Mouse (Mus musculus) testis, adult 2 months (tissue): Measurements from ENCODE around the gene Skap1. TPM values are rescaled to one million over a fixed set of nuclear protein-coding genes. Genes with fewer than 3 reads are reported as not detected.

Experiments used
- H3K27ac ChIP-seq: fragments of 200-500 bp; 2 replicates; pipeline ENCODE4 v1.5.1; 2012; ENCODE audit warnings: low read depth, low read length; ENCODE audit not compliant: control insufficient read depth, insufficient read depth
- H3K27me3 ChIP-seq: fragments of 200-500 bp; 2 replicates; pipeline ENCODE4 v1.6.1; 2012; ENCODE audit warnings: mild to moderate bottlenecking, low read length, moderate library complexity; ENCODE audit not compliant: control insufficient read depth, insufficient read depth
- H3K36me3 ChIP-seq: fragments of 200-500 bp; 2 replicates; pipeline ENCODE4 v1.6.1; 2012; ENCODE audit warnings: mild to moderate bottlenecking, low read length; ENCODE audit not compliant: control insufficient read depth, insufficient read depth
- H3K4me1 ChIP-seq: fragments of 200-500 bp; 2 replicates; pipeline ENCODE4 v1.6.1; 2012; ENCODE audit warnings: low read length; ENCODE audit not compliant: control insufficient read depth, insufficient read depth
- H3K4me3 ChIP-seq: fragments of 200-500 bp; 2 replicates; pipeline ENCODE4 v1.5.1; 2012; ENCODE audit warnings: low read depth, mild to moderate bottlenecking, low read length, moderate library complexity, mixed read lengths; ENCODE audit not compliant: control insufficient read depth
- CTCF ChIP-seq: fragments of 200-500 bp; IDR thresholded peaks from 2 replicates; pipeline ENCODE4 v1.5.1; 2012; ENCODE audit warnings: low read depth, mild to moderate bottlenecking, inconsistent platforms, low read length, moderate library complexity; ENCODE audit not compliant: control insufficient read depth, insufficient read depth, insufficient replicate concordance
- POLR2A ChIP-seq: fragments of 200-500 bp; IDR thresholded peaks from 2 replicates; pipeline ENCODE4 v1.6.1; 2012; ENCODE audit warnings: low read depth, mild to moderate bottlenecking, inconsistent platforms, low read length, moderate library complexity; ENCODE audit not compliant: control insufficient read depth
- polyA plus RNA-seq: library from polyadenylated mRNA; depleted of rRNA; stranded (reverse); fragments of >200 nt; gene quantifications from 2 replicates; pipeline ENCODE4 v1.2.3, GENCODE M21; 2012

Skap1 gene
- polyA plus RNA-seq, 1 experiment = 1.5 TPM

DNA sequence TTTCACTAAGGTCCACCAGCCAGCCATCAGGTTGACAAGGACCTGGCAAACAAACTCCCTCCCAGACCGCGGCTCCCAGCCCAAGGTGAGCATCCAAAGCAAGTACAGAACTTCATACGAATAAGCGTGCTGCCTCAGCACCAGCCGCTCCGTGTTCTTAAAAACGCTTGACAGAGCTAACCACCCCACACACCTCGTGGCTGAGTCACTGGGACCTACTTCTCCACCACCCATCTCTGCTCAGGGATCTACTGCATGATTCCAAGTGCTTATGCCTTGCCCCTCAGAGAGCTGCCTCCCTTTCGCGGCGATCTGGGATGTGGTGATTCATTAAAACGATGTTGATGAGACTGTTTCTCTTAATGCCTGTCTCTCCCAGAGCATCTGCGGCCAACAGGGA, 213.6 kb downstream of the Skap1 start:
- Histone ChIP-seq H3K4me3 (no peak overlapping the region), H3K27me3 (no peaks in the 10 kb centered on the region), H3K4me1 (no peaks in the 10 kb centered on the region), H3K27ac (no peak overlapping the region), H3K36me3 (no peaks in the 10 kb centered on the region)
- TF ChIP-seq POLR2A (no peak), CTCF (no peak)

DNA sequence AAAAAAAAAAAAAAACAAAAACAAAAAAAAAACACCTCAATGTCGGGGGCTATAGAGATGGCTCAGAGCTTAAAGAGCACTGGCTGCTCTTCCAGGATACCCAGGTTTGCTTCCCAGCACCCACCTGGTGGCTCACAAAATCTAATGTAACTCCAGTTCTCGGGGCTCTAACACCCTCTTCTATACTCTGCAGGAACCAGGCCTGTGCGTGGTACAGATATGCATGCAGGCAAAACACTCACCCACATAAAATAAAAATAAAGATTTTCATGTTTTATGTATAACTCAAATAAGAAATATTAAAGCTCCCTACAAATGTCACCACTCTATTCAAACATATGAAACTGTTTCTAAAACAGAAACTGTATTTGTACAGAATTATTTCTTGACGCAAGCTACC, 214.6 kb downstream of the Skap1 start:
- Histone ChIP-seq H3K36me3 (no peaks in the 10 kb centered on the region), H3K4me3 (no peak overlapping the region), H3K27ac (no peak overlapping the region), H3K27me3 (no peaks in the 10 kb centered on the region), H3K4me1 (no peaks in the 10 kb centered on the region)
- TF ChIP-seq POLR2A = no peak
- TF ChIP-seq CTCF = no peak

DNA sequence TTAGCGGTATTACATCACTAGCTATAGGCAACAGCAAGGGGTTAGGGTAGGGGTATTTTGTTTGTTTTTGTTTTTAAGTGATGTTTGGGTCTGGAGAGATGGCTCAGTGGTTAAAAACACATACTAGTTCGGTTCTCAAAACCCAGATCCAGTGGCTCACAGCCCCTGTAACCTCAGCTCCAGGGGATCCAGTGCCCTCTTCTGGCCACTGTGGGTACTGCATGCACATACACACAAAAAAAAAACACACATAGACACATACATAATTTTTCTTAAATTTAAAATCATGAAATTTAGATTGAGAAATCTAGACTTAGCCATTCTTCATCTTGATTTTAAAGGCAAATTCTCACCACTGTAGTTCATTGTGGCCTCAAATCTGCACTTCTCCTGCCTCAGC, 221.0 kb downstream of the Skap1 start:
- TF ChIP-seq CTCF (peak; percentile 84; the same call in 1 of the 2 replicates), POLR2A (no peak)
- Histone ChIP-seq H3K36me3 (no peaks in the 10 kb centered on the region), H3K4me1 (no peaks in the 10 kb centered on the region), H3K27ac (no peak overlapping the region), H3K4me3 (no peak overlapping the region), H3K27me3 (no peaks in the 10 kb centered on the region)

DNA sequence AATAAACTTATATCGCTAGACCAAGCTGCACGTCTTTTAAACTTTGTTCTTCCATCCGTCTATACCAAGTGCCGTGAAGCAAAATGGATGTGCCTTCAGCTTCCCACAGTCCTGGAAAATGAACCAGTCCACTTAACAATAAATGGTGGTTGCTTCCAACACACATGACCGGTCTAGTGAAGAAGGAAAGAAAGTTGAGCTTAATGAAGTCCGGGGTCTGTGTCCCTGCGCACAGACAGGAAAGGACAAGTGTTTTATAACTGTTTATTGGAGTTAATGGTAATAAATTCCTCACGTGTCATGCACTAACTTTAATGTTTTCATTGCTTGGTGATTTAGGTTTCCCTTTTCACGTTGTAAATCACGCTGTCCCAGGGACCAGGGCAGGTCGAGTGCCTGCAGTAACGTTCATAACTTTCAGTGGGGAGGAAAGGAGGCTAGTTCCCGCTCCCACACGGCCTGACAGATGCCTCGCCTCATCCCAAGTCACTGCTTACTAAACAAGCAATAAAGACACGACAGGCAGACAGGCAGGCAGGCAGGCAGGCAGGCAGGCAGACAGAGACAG, 222.4 kb downstream of the Skap1 start:
- Histone ChIP-seq H3K36me3 (no peaks in the 10 kb centered on the region), H3K27me3 (no peaks in the 10 kb centered on the region), H3K27ac (no peak overlapping the region), H3K4me3 (no peak overlapping the region), H3K4me1 (no peaks in the 10 kb centered on the region)
- TF ChIP-seq CTCF (no peak), POLR2A (no peak)

DNA sequence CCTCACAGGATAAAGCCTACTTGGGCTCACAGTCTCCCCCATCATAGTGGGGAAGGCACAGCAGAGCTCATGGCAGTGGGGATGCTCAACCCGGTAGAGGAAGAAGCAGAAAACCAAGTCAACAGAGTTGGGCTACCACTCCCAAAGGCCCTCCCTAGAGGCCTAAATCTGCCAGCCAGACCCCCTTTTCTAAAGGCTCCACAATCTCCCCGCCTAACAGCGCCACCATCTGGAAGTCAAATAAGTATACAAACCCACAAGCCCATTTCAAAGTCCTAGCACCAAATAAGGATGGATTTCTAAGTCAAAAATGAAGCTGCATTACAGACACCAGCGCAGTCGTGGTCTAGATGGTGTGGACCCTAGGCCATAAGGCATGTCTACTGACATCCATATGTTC, 227.9 kb downstream of the Skap1 start:
- Histone ChIP-seq H3K27ac (no peak overlapping the region), H3K36me3 (no peaks in the 10 kb centered on the region), H3K4me1 (peaks cover 6% of the 10 kb centered on the region), H3K27me3 (no peaks in the 10 kb centered on the region), H3K4me3 (no peak overlapping the region)
- no peak for TF ChIP-seq POLR2A
- no peak for TF ChIP-seq CTCF

DNA sequence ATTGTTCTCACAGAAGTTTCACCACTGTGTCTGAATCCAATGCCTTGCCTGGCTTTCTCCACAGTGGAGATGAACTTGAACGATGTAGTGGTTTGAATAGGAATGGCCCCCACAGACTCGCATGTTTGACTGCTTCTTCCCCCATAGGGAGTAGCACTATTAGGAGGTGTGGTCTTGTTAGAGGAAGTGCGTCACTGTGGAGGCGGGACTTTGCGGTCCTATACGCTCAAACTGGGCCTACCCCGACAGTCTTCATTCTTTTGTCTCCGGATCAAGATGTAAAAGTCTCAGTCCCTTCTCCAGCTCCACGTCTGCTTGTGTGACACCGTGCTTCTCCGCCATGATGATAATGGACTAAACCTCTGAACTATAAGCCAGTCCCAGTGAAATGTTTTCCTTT, 229.0 kb downstream of the Skap1 start:
- TF ChIP-seq CTCF (no peak), POLR2A (no peak)
- Histone ChIP-seq H3K4me1 (peaks cover 6% of the 10 kb centered on the region), H3K36me3 (no peaks in the 10 kb centered on the region), H3K4me3 (no peak overlapping the region), H3K27ac (no peak overlapping the region), H3K27me3 (no peaks in the 10 kb centered on the region)

DNA sequence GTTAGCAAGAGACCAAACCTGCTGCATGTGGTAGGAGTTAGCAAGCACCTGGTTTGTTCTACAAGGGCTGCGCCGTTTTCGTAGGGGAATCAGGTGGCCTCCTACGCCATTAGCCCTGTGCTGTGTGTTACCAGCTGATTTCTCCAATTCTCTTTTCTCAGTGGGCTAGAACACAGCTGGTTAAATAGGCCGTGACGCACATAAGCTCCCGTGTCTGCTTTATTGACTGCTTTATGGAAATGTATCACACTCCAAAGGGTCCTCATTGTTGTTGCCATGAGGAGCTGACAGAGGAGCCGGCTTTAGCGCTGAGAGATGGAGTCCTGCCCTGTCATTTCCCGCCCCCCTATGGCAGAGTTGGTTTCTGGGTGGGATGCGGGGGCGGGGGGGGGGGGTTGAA, 230.4 kb downstream of the Skap1 start:
- Histone ChIP-seq H3K27ac (no peak overlapping the region), H3K27me3 (no peaks in the 10 kb centered on the region), H3K4me1 (peaks cover 6% of the 10 kb centered on the region), H3K4me3 (no peak overlapping the region), H3K36me3 (no peaks in the 10 kb centered on the region)
- no peak for TF ChIP-seq POLR2A
- TF ChIP-seq CTCF = no peak

DNA sequence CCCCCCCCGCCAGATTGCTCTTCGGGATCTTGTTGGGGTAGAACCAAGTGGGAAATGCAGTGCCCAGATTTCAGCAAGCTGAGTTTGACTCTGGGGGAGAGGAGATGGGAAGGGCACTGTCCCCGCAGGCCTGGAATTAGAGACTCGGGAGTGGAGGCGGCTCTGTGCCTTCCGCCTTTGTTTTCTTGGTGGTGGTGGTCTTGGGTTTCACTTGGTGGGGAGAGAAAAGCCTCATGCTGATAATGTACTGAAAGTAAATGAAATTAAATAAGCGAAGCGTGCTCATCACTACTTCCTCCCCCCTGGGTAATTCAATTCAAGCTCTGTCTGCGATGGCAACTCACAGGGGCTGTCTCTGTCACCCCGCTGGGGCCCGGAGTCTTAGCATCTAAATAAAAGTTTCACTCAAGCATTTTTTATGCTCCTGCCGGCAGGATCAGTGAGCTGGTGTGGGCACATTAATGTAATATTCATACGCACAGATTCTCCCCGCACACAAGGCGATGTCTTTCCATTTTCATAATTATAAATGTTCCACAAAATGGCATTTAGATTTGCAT, 231.9 kb downstream of the Skap1 start:
- Histone ChIP-seq H3K27me3 (no peaks in the 10 kb centered on the region), H3K27ac (no peak overlapping the region)
- no peak for TF ChIP-seq CTCF
- TF ChIP-seq POLR2A = no peak

More for the DNA sequence above, 231.9 kb downstream of the Skap1 start:
- no peak overlapping the region for H3K4me3 ChIP-seq
- H3K36me3 ChIP-seq = no peaks in the 10 kb centered on the region
- H3K4me1 ChIP-seq = peaks cover 6% of the 10 kb centered on the region
